Mouse (Mus musculus): Measurements from ENCODE around the gene Hspa12a. TPM values are rescaled to one million over a fixed set of nuclear protein-coding genes. Genes with fewer than 3 reads are reported as not detected.
A peak's percentile ranks its signal among the peaks of the same experiment; 100 is the strongest.

Gene Hspa12a
- polyA plus RNA-seq, 1 experiment: 3.7 TPM

- H3K36me3 ChIP-seq (ENCODE audit: control insufficient read depth, insufficient read depth, low read length): no peaks in the 10 kb centered on the region
- WGBS: 90% methylated on average over 13 of the region's 13 CpGs
- no peak overlapping the region for H3K27ac ChIP-seq (ENCODE audit: insufficient read depth, low read length)
- H3K4me1 ChIP-seq (ENCODE audit: control insufficient read depth, insufficient read depth, insufficient read length): peaks cover 28% of the 10 kb centered on the region; the same call in 1 of the 2 replicates
- no peaks in the 10 kb centered on the region for H3K27me3 ChIP-seq (ENCODE audit: control insufficient read depth, insufficient read depth, low read length)
- TF ChIP-seq CTCF (IDR thresholded peaks at IDR 0.05; ENCODE audit: extremely low read depth, insufficient read depth, insufficient read length, insufficient replicate concordance) (no peak), POLR2A (IDR thresholded peaks at IDR 0.05; ENCODE audit: low read depth, low read length) (no peak)
- DNase-seq (ENCODE audit: low read depth in 1 of 2, low spot score in 2 of 2): no peak
- H3K4me3 ChIP-seq (ENCODE audit: extremely low read depth, insufficient read depth, insufficient read length): no peak overlapping the region
These were observed 128.1 kb downstream of the Hspa12a start for GRCm38 (mm10) chr19:58815179-58815922.

GRCm38 (mm10) chr19:58810536-58810935, 132.9 kb downstream of the Hspa12a start:
- no peaks in the 10 kb centered on the region for H3K36me3 ChIP-seq (ENCODE audit: control insufficient read depth, insufficient read depth, low read length)
- WGBS: 78% methylated on average over 5 of the region's 5 CpGs
- no peak overlapping the region for H3K4me3 ChIP-seq (ENCODE audit: extremely low read depth, insufficient read depth, insufficient read length)
- no peak overlapping the region for H3K27ac ChIP-seq (ENCODE audit: insufficient read depth, low read length)
- DNase-seq (ENCODE audit: low read depth in 1 of 2, low spot score in 2 of 2): no peak
- H3K27me3 ChIP-seq (ENCODE audit: control insufficient read depth, insufficient read depth, low read length): no peaks in the 10 kb centered on the region
- TF ChIP-seq POLR2A (IDR thresholded peaks at IDR 0.05; ENCODE audit: low read depth, low read length) (no peak), CTCF (IDR thresholded peaks at IDR 0.05; ENCODE audit: extremely low read depth, insufficient read depth, insufficient read length, insufficient replicate concordance) (no peak)
- H3K4me1 ChIP-seq (ENCODE audit: control insufficient read depth, insufficient read depth, insufficient read length): no peaks in the 10 kb centered on the region

GRCm38 (mm10) chr19:58808864-58809263, 134.6 kb downstream of the Hspa12a start:
- Histone ChIP-seq H3K4me1 (ENCODE audit: control insufficient read depth, insufficient read depth, insufficient read length) (no peaks in the 10 kb centered on the region), H3K27me3 (ENCODE audit: control insufficient read depth, insufficient read depth, low read length) (no peaks in the 10 kb centered on the region), H3K27ac (ENCODE audit: insufficient read depth, low read length) (no peak overlapping the region), H3K36me3 (ENCODE audit: control insufficient read depth, insufficient read depth, low read length) (no peaks in the 10 kb centered on the region), H3K4me3 (ENCODE audit: extremely low read depth, insufficient read depth, insufficient read length) (no peak overlapping the region)
- TF ChIP-seq CTCF (IDR thresholded peaks at IDR 0.05; ENCODE audit: extremely low read depth, insufficient read depth, insufficient read length, insufficient replicate concordance) (no peak), POLR2A (IDR thresholded peaks at IDR 0.05; ENCODE audit: low read depth, low read length) (no peak)
- DNase-seq (ENCODE audit: low read depth in 1 of 2, low spot score in 2 of 2): no peak
- WGBS: 83% methylated on average over 6 of the region's 6 CpGs

GRCm38 (mm10) chr19:58806364-58806763, 137.1 kb downstream of the Hspa12a start:
- no peaks in the 10 kb centered on the region for H3K36me3 ChIP-seq (ENCODE audit: control insufficient read depth, insufficient read depth, low read length)
- H3K4me1 ChIP-seq (ENCODE audit: control insufficient read depth, insufficient read depth, insufficient read length): no peaks in the 10 kb centered on the region
- 6% methylated on average over 3 of the region's 3 CpGs for WGBS
- H3K27ac ChIP-seq (ENCODE audit: insufficient read depth, low read length): no peak overlapping the region
- H3K27me3 ChIP-seq (ENCODE audit: control insufficient read depth, insufficient read depth, low read length): no peaks in the 10 kb centered on the region
- no peak for TF ChIP-seq POLR2A (IDR thresholded peaks at IDR 0.05; ENCODE audit: low read depth, low read length)
- TF ChIP-seq CTCF (IDR thresholded peaks at IDR 0.05; ENCODE audit: extremely low read depth, insufficient read depth, insufficient read length, insufficient replicate concordance): peak; percentile 84; the same call in 1 of the 2 replicates
- H3K4me3 ChIP-seq (ENCODE audit: extremely low read depth, insufficient read depth, insufficient read length): no peak overlapping the region
- peak; percentile 15 to 49 for DNase-seq (ENCODE audit: low read depth in 1 of 2, low spot score in 2 of 2)

GRCm38 (mm10) chr19:58805191-58805779, 138.2 kb downstream of the Hspa12a start:
- Histone ChIP-seq H3K27me3 (ENCODE audit: control insufficient read depth, insufficient read depth, low read length) (no peaks in the 10 kb centered on the region), H3K27ac (ENCODE audit: insufficient read depth, low read length) (no peak overlapping the region), H3K4me1 (ENCODE audit: control insufficient read depth, insufficient read depth, insufficient read length) (no peaks in the 10 kb centered on the region), H3K36me3 (ENCODE audit: control insufficient read depth, insufficient read depth, low read length) (no peaks in the 10 kb centered on the region), H3K4me3 (ENCODE audit: extremely low read depth, insufficient read depth, insufficient read length) (no peak overlapping the region)
- TF ChIP-seq CTCF (IDR thresholded peaks at IDR 0.05; ENCODE audit: extremely low read depth, insufficient read depth, insufficient read length, insufficient replicate concordance) (no peak), POLR2A (IDR thresholded peaks at IDR 0.05; ENCODE audit: low read depth, low read length) (no peak)
- WGBS: 89% methylated on average over 9 of the region's 9 CpGs
- no peak for DNase-seq (ENCODE audit: low read depth in 1 of 2, low spot score in 2 of 2)

- H3K27ac ChIP-seq (ENCODE audit: insufficient read depth, low read length): no peak overlapping the region
- 85% methylated on average over 12 of the region's 12 CpGs for whole genome bisulfite sequencing
- no peak for DNase-seq (ENCODE audit: low read depth in 1 of 2, low spot score in 2 of 2)
- no peak overlapping the region for H3K4me3 ChIP-seq (ENCODE audit: extremely low read depth, insufficient read depth, insufficient read length)
- H3K4me1 ChIP-seq (ENCODE audit: control insufficient read depth, insufficient read depth, insufficient read length): no peaks in the 10 kb centered on the region
- TF ChIP-seq CTCF (IDR thresholded peaks at IDR 0.05; ENCODE audit: extremely low read depth, insufficient read depth, insufficient read length, insufficient replicate concordance): no peak
- TF ChIP-seq POLR2A (IDR thresholded peaks at IDR 0.05; ENCODE audit: low read depth, low read length): no peak
- H3K27me3 ChIP-seq (ENCODE audit: control insufficient read depth, insufficient read depth, low read length): no peaks in the 10 kb centered on the region
- H3K36me3 ChIP-seq (ENCODE audit: control insufficient read depth, insufficient read depth, low read length): no peaks in the 10 kb centered on the region
These were observed 148.3 kb downstream of the Hspa12a start for GRCm38 (mm10) chr19:58795114-58795669.

Data from spleen, adult 2 months (tissue).